Mouse (Mus musculus): ENCODE data around the gene 2610528A11Rik. TPM values are rescaled to one million over a fixed set of nuclear protein-coding genes. Genes with fewer than 3 reads are reported as not detected.

2610528A11Rik gene
- polyA plus RNA-seq, 1 experiment, result 3.9 TPM

DNA sequence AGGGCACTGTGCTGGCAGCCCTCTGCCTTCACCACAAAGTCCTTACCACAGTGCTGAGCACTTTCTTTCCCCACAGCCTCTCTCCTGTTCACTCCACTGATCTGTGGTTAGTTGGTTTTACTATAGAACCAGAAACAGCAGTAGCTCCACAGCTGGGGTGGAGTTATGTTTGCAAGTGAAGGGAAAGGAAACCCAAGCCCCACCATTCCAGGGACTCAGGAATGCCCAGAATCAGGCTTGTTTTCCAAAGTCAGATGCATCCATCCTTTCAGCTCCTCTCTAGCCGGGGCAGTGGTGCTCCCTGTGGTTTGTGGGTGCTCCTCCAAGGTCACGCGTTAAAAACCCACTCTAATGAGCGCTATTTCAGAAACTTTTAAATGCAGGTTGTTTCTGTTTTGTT, 18.3 kb downstream of the 2610528A11Rik start:
- WGBS, result 80% methylated on average over 4 of the region's 4 CpGs
- no peak overlapping the region for H3K27ac ChIP-seq (ENCODE audit: insufficient read depth, low read length)

DNA sequence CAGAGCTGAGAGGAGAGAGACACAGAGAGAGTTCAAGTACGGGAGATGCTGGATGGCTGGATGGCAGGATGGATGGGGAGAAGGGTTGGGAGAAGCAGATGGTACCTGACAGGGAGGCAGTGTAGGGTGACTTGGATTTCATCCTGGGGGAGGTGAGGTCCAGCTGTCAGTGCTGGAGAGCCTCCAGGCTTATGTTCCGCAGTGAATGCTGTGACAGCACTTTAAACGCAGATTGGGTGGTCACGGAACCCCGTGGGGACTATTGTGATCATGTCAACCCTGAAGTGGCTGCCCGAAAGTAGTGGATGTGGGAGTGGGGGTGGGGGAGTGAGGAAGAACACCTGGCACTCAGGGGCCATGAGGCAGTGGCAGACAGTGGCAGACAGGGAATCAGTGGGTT, 19.4 kb downstream of the 2610528A11Rik start:
- Histone ChIP-seq H3K4me3 (ENCODE audit: extremely low read depth, insufficient read depth, insufficient read length) (no peak overlapping the region), H3K27me3 (ENCODE audit: control insufficient read depth, insufficient read depth, low read length) (0 out of 2 replicates have a peak, but pooled peaks cover 1% of the 10 kb centered on the region), H3K36me3 (ENCODE audit: control insufficient read depth, insufficient read depth, low read length) (no peaks in the 10 kb centered on the region), H3K4me1 (ENCODE audit: control insufficient read depth, insufficient read depth, insufficient read length) (no peaks in the 10 kb centered on the region), H3K27ac (ENCODE audit: insufficient read depth, low read length) (no peak overlapping the region)
- no peak for TF ChIP-seq POLR2A (IDR thresholded peaks at IDR 0.05; ENCODE audit: low read depth, low read length)
- TF ChIP-seq CTCF (IDR thresholded peaks at IDR 0.05; ENCODE audit: extremely low read depth, insufficient read depth, insufficient read length, insufficient replicate concordance), result no peak
- WGBS, result 85% methylated on average over 6 of the region's 6 CpGs
- no peak for DNase-seq (ENCODE audit: low read depth in 1 of 2, low spot score in 2 of 2)

More for the DNA sequence above, 18.3 kb downstream of the 2610528A11Rik start:
- no peak for DNase-seq (ENCODE audit: low read depth in 1 of 2, low spot score in 2 of 2)
- 0 out of 2 replicates have a peak, but pooled peaks cover 1% of the 10 kb centered on the region for H3K27me3 ChIP-seq (ENCODE audit: control insufficient read depth, insufficient read depth, low read length)
- H3K36me3 ChIP-seq (ENCODE audit: control insufficient read depth, insufficient read depth, low read length), result no peaks in the 10 kb centered on the region
- no peak overlapping the region for H3K4me3 ChIP-seq (ENCODE audit: extremely low read depth, insufficient read depth, insufficient read length)
- TF ChIP-seq CTCF (IDR thresholded peaks at IDR 0.05; ENCODE audit: extremely low read depth, insufficient read depth, insufficient read length, insufficient replicate concordance), result no peak
- TF ChIP-seq POLR2A (IDR thresholded peaks at IDR 0.05; ENCODE audit: low read depth, low read length), result no peak
- H3K4me1 ChIP-seq (ENCODE audit: control insufficient read depth, insufficient read depth, insufficient read length), result no peaks in the 10 kb centered on the region

DNA sequence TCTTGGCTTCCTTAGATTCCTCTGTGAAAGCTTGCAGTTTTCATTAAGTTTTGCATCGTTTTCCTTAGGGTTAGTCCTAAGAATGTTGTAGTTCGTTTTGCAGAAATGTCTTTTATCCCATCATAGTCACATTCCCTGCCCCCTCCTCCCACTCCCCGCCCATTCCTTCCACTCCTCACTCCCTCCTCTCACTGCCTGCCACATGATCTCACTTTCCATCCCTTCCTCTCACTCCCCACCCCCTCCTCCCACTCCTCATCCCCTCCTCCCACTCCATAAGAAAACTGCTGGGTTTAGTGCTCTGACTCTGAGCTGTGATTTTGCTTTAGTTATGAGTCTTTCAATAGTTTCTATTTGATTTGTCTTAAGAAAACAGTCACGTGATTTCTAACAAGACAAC, 30.1 kb downstream of the 2610528A11Rik start:
- 40% methylated on average over 4 of the region's 4 CpGs for WGBS

DNA sequence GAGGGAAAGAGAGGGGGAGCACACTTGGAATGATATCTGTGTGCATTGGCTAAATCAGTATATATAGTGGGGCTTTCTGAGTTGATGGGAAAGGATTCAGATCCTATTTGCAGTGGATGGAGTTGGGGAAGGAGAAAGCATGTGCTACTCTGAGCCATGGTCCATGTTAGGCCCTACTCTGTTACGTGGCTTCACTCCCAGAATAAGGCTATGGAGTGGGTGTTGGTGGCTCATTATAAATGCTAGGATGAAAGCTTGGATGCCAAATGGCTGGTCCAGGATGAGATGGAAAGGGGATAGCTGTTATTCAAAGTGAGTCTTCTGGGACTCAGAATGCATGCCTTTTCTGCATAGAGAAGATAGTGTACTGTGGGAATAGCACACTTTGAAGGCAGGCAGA, 33.1 kb downstream of the 2610528A11Rik start:
- no peaks in the 10 kb centered on the region for H3K36me3 ChIP-seq (ENCODE audit: control insufficient read depth, insufficient read depth, low read length)
- WGBS, result 67% methylated on average over 1 of the region's 1 CpGs
- TF ChIP-seq POLR2A (IDR thresholded peaks at IDR 0.05; ENCODE audit: low read depth, low read length) (no peak), CTCF (IDR thresholded peaks at IDR 0.05; ENCODE audit: extremely low read depth, insufficient read depth, insufficient read length, insufficient replicate concordance) (no peak)

More for the DNA sequence above, 30.1 kb downstream of the 2610528A11Rik start:
- no peak for DNase-seq (ENCODE audit: low read depth in 1 of 2, low spot score in 2 of 2)
- Histone ChIP-seq H3K4me1 (ENCODE audit: control insufficient read depth, insufficient read depth, insufficient read length) (no peaks in the 10 kb centered on the region), H3K4me3 (ENCODE audit: extremely low read depth, insufficient read depth, insufficient read length) (no peak overlapping the region), H3K27ac (ENCODE audit: insufficient read depth, low read length) (no peak overlapping the region), H3K36me3 (ENCODE audit: control insufficient read depth, insufficient read depth, low read length) (no peaks in the 10 kb centered on the region), H3K27me3 (ENCODE audit: control insufficient read depth, insufficient read depth, low read length) (no peaks in the 10 kb centered on the region)
- TF ChIP-seq POLR2A (IDR thresholded peaks at IDR 0.05; ENCODE audit: low read depth, low read length) (no peak), CTCF (IDR thresholded peaks at IDR 0.05; ENCODE audit: extremely low read depth, insufficient read depth, insufficient read length, insufficient replicate concordance) (no peak)

DNA sequence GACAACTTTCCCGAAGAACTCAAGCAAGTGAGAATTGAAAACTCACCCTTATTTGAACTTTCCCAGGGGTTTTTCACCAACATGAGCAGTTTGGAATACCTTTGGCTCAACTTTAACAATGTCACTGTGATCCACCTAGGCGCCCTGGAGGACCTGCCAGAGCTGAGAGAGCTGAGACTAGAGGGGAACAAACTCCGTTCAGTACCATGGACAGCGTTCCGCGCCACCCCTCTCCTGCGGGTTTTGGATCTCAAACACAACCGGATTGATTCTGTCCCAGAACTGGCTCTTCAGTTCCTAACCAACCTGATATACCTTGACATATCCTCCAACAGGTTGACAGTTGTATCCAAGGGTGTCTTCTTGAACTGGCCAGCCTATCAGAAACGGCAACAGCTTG, 45.3 kb downstream of the 2610528A11Rik start:
- 23% methylated on average over 9 of the region's 9 CpGs for WGBS
- Histone ChIP-seq H3K36me3 (ENCODE audit: control insufficient read depth, insufficient read depth, low read length) (no peaks in the 10 kb centered on the region), H3K4me1 (ENCODE audit: control insufficient read depth, insufficient read depth, insufficient read length) (no peaks in the 10 kb centered on the region), H3K27me3 (ENCODE audit: control insufficient read depth, insufficient read depth, low read length) (no peaks in the 10 kb centered on the region), H3K4me3 (ENCODE audit: extremely low read depth, insufficient read depth, insufficient read length) (no peak overlapping the region), H3K27ac (ENCODE audit: insufficient read depth, low read length) (no peak overlapping the region)
- TF ChIP-seq POLR2A (IDR thresholded peaks at IDR 0.05; ENCODE audit: low read depth, low read length) (no peak), CTCF (IDR thresholded peaks at IDR 0.05; ENCODE audit: extremely low read depth, insufficient read depth, insufficient read length, insufficient replicate concordance) (no peak)
- no peak for DNase-seq (ENCODE audit: low read depth in 1 of 2, low spot score in 2 of 2)

More for the DNA sequence above, 33.1 kb downstream of the 2610528A11Rik start:
- no peak overlapping the region for H3K4me3 ChIP-seq (ENCODE audit: extremely low read depth, insufficient read depth, insufficient read length)
- H3K27me3 ChIP-seq (ENCODE audit: control insufficient read depth, insufficient read depth, low read length), result no peaks in the 10 kb centered on the region
- H3K27ac ChIP-seq (ENCODE audit: insufficient read depth, low read length), result no peak overlapping the region
- DNase-seq (ENCODE audit: low read depth in 1 of 2, low spot score in 2 of 2), result no peak
- no peaks in the 10 kb centered on the region for H3K4me1 ChIP-seq (ENCODE audit: control insufficient read depth, insufficient read depth, insufficient read length)

DNA sequence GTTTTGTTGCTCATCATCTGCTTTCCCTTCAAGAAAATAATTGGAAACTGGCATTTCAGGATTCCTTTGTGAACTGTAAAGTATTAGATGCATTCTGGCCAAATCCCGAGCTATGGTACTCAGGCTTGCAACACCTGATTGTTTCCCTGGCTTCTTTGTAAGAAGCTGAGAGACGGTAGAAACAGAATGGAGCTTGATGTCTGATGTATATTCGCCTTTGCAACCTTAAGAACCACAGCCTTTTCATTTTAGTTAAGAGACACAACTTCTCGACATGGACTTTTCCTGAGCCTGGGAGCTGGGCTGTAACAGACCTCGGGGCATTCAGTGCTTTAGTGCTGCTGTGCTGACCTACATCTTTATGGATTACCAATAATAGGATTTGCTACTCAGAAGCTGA, 46.2 kb downstream of the 2610528A11Rik start, which contains the start of gene Lrit2:
TSS of gene Lrit2 (plus strand) at position 301 of the 400 bp plus-strand sequence.
- DNase-seq (ENCODE audit: low read depth in 1 of 2, low spot score in 2 of 2), result no peak
- 80% methylated on average over 5 of the region's 5 CpGs for WGBS
- no peaks in the 10 kb centered on the region for H3K4me1 ChIP-seq (ENCODE audit: control insufficient read depth, insufficient read depth, insufficient read length)
- no peaks in the 10 kb centered on the region for H3K27me3 ChIP-seq (ENCODE audit: control insufficient read depth, insufficient read depth, low read length)
- no peak for TF ChIP-seq CTCF (IDR thresholded peaks at IDR 0.05; ENCODE audit: extremely low read depth, insufficient read depth, insufficient read length, insufficient replicate concordance)
- TF ChIP-seq POLR2A (IDR thresholded peaks at IDR 0.05; ENCODE audit: low read depth, low read length), result no peak
- no peaks in the 10 kb centered on the region for H3K36me3 ChIP-seq (ENCODE audit: control insufficient read depth, insufficient read depth, low read length)
- H3K27ac ChIP-seq (ENCODE audit: insufficient read depth, low read length), result no peak within 1 kb of the TSS
- no peak within 1 kb of the TSS for H3K4me3 ChIP-seq (ENCODE audit: extremely low read depth, insufficient read depth, insufficient read length)

DNA sequence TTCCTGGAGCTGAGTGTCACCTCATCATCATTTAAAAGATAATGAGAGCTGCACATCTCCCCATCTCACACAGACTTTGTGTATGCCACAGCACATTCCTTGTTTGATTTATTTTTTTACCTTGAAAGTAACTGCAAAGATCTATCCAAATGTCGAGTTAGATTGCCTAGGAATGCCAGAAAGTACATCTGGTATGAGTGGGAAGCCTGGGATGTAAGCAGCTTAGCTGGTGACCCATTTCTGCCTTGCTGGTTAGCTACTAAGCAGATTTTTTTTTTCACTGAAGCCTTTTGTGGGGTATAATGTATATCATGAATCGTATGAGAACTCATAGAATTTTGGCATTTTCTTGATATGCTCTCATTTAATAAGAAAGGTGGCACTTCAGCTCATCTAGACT, 47.2 kb downstream of the 2610528A11Rik start:
- TF ChIP-seq CTCF (IDR thresholded peaks at IDR 0.05; ENCODE audit: extremely low read depth, insufficient read depth, insufficient read length, insufficient replicate concordance) (no peak), POLR2A (IDR thresholded peaks at IDR 0.05; ENCODE audit: low read depth, low read length) (no peak)
- H3K27ac ChIP-seq (ENCODE audit: insufficient read depth, low read length), result no peak overlapping the region
- no peaks in the 10 kb centered on the region for H3K36me3 ChIP-seq (ENCODE audit: control insufficient read depth, insufficient read depth, low read length)
- no peaks in the 10 kb centered on the region for H3K4me1 ChIP-seq (ENCODE audit: control insufficient read depth, insufficient read depth, insufficient read length)
- no peak overlapping the region for H3K4me3 ChIP-seq (ENCODE audit: extremely low read depth, insufficient read depth, insufficient read length)
- DNase-seq (ENCODE audit: low read depth in 1 of 2, low spot score in 2 of 2), result no peak
- H3K27me3 ChIP-seq (ENCODE audit: control insufficient read depth, insufficient read depth, low read length), result no peaks in the 10 kb centered on the region
- WGBS, result 65% methylated on average over 2 of the region's 2 CpGs
